Mouse (Mus musculus) layer of hippocampus, postnatal 36 days (tissue): ENCODE measurements around the gene Aurka. TPM values are rescaled to one million over a fixed set of nuclear protein-coding genes. Genes with fewer than 3 reads are reported as not detected.

Source experiments
- DNase-seq, 2 experiments: peaks; one replicate each; pipeline ENCODE4 v3.0.0; 2022
- total RNA-seq, 2 experiments: library from RNA; stranded (reverse); gene quantifications; 2 replicates each; pipeline ENCODE4 v1.2.3; 2021

Aurka gene
- total RNA-seq, 2 experiments from 2014 or later, result 2.2 to 2.4 TPM

DNA sequence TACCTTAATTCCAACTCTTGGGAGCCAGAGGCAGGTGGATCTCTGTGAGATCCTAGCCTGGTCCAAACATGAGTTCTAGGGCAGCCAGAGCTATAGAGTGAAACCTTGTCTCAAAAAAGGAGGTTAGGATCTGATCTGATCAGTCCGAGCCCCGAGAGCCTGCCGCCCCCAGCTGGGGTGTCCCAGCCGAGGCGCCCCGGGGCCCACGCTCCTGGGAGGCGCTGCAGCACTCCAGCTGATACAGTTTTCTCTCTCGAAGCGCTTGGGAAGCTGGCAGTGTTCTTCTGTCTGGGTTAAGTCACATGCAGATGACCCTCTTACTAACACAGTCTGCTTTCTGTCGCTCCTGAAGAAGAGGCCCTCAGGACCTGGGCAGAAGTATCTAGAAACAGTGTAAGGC lies 11.0 kb upstream of the Aurka start:
- DNase-seq, result no peak

DNA sequence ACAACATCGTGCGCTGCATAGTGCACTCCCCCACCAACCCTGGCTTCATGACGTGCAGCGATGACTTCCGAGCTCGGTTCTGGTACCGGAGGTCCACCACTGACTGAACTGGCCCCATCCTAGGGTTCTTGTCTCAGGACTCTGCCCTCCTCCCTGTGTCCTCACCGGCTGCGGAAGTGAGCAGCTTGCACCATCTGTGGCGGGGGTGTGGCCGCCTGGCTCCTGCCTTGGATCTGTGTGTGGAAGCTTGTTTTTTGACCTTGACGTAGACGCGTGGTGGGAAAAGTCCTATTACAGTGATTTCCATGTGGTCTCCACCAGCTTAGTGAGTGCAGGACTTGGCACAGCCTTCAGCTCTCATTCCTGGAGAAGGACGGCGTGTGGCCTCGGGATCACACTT lies 10.2 kb upstream of the Aurka start:
- DNase-seq, result no peak

DNA sequence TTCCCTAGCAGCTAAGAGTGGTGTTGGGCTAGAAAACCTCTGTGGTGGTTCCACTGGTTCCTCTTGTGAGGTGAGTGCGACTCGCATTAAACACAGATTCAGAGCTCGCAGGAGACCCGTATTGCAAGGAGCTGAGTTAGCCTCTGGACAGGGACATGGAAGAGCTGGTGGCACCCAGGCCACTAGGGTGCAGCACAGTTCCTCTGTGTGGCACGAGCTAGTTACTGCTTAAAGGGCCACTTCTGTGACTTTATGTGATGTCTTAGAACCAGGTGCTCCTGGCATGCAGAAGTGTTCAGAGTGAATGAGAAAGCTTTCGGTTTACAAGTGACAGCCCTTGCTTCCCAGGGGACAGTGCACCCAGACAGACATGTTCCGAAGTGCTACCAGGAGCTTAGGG lies 8.0 kb upstream of the Aurka start:
- DNase-seq, result peak; percentile 23 to 32

DNA sequence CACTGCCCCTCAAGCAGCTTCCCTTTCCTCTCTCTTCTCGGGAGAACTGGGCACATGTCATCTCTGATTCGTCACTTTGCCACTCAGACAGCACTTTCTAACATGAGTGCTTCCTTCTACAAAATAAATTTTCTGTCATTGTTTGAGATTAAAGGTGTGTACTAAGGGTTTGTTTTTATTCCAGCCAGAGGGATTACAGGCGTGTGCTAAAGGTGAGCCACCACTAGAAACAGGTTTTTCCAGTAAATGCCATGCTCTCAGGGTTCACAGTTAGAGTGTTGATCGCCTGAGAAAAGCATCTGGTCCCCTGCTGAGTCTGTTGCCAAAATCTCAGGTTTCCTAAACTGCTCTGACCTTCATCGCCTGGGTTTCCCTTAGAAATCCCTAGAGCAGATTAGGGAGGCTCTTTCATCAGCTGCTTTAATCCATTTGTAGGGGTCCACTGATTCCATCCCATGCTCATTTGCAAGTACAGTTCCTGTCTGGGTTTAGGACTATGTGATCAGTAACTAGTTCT lies 6.7 kb upstream of the Aurka start:
- no peak for DNase-seq

DNA sequence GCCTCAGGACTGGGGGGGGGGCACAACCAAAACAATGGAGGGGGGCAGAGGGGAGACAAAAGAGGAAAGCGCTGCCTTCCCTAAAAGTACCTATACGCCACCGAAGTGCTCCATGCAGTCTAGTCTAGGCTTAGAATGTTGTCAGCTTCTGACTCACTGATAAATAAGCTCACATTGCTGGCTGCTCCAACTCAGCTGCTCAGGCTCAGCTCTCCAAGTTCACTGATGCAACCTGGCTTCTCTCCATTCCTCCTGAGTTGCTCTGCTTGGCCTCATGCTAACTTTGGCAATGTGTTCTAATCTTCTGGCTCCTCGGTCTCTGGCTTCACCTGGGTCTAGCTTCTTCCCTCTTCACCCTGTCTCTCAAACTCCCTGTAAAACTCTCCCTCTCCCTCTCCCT lies 6.2 kb upstream of the Aurka start:
- DNase-seq, result no peak

DNA sequence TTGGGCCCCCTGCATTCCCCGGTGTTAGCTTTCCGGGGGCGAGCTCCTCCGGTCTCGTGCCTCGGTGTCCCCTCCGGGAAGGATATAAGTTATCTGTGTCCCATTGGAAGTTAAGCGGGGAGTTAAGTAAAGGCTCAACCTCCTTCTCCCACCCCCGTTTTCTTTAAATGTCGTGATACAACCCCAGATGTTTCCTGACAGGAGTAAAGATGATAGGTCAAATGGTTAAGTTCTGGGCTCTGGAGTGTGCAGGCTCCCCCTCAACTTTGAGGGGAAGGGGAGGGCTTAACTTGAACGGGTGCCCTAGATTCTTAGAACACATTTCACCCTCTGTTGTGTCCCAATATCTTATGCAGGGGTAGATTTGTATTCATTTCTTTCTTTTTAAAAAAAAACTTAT lies 923 bp upstream of the Aurka start:
- no peak for DNase-seq

DNA sequence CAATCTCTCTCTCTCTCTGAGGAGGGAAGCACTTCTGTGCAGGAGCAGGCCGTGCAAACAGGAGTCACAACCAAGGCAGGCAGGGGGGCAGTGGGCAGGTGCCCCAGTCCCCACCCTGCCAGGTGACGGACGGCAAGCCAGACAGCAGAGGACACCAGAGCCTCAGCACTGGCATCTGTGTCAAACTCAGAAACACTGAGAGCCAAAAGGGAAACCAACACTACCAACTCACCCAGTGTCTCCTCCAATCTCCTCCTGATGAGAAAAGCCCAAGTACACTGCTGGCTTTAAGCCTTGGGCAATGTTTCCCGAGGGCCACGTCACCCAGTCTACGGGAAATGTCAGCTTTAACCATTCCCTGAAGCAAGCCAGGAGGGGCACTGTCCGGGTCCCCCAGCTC lies 7.2 kb downstream of the Aurka start:
- DNase-seq, result no peak

DNA sequence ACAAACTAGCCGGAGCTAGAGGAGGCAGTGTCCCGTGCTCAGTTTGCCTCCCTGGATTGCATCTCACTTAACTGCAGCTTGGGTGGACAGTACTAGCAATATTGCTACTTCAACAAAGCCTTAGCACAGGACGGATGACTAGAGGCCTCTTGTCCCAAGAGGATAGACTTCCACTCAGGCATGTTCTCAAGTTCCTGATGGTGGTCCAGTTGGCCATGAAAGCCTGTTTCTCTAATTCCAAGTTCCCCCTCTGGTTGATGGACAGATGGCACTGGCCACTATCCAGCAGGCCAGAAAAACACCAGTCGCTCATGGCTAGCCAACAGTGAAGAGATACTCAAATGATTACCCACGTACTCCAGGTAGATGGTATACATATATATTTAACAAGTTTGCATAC lies 14.5 kb downstream of the Aurka start:
- DNase-seq, result no peak

DNA sequence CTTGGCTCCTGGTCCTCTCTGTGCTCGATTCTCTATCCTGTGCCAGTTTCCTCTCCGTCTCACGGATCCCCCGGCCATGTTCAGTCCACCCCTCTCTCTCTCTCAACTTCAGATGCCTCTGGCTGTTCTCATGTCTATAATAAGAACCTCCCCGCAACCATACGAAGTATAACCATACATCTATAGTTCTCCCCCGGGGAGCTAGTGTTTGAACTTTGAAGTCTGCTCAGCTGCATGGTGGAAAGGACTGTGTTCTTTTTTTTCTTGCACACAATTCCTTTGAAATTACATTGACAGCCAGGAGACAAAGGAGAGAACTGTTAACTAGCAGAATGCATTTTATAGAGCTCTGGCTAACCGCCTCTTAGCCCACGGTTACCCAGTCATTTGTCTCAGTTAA lies 15.6 kb downstream of the Aurka start:
- DNase-seq, result no peak

DNA sequence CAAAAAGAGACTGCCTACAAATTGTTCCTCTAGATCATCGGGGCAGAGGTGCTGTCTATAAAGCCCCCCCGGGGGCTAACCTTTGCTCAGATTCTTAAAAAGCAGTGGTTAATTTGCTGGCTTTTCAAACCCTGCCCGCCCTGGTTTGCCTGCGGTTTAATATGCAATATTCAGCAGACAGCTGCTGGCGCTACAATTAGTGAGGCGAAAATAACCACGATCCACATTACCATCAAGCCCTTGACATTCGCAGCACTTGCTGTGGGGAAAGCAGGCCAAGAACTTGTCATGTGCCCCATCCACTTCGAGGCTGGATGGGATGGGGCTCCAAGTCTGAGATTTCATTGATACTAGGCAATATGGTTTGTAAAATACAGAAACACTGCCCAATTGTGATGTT lies 17.1 kb downstream of the Aurka start:
- no peak for DNase-seq

DNA sequence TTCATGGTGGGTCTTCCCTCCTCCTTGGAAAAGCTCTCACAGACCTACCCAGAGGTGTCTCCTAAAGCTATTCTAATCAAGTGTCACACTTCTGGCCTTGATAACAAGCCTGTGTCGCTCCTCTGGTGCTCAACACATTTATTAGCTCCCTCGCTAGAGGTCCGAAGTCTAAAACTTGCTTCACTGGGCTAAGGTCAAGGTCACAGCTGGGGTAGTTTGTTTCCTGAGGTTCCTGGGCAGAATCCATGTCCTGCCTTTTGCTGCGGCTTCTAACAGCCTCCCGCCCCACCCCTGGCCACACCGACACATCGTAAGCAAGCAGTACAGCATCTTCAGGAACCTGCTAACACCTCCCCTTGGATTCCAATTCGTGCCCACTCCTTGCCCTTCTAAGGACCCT lies 19.6 kb downstream of the Aurka start:
- no peak for DNase-seq

DNA sequence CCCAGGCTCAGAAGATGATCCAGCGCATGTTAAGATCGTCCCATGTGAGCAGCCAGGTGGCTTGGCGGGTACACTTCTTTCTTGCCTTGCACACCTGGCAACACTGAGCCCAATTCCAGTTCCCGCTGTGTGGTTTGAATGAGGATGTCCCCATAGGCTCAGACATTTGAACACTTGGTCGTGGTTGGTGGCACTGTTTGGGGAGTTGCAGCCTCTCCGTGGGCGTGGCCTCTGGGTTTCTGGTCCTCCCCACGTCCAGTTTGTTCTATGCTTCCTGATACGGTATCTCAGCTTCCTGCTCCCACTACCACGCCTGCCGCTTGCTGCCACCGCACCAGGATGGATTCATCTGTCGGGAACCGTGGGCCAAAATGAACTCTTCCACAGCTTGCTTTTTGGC lies 20.6 kb downstream of the Aurka start:
- no peak for DNase-seq

DNA sequence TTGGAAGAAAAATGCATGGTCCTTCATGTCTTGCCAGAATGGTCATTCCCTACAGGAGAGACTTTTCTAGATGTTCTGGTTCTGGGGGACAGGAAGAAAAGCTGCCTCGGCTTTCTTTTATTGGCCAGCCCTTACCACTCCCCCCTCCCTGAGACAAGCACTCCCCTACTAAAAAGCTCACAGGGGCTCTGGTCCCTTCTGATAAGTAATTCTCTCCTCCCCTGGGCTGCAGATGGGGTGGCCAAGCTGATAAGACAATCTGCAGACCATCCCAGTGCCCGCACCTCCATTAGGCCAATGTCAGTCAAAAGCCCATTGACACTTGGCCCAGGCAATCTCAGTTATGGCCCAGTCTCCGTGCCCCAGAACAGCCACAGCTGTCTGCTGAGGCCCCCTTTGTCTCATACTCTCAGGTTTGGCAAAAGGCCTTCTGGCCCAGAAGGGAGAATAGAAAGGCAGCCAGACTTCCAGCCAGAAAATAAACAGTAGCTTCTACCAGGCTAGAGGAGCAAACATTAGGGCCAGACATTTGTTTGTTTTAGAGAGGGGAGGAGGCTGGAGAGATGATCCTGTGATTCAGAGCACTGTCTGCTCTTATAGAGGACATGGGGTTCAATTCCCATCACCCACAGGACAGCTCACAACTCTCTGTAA lies 21.9 kb downstream of the Aurka start:
- peak; percentile 27 to 33 for DNase-seq

DNA sequence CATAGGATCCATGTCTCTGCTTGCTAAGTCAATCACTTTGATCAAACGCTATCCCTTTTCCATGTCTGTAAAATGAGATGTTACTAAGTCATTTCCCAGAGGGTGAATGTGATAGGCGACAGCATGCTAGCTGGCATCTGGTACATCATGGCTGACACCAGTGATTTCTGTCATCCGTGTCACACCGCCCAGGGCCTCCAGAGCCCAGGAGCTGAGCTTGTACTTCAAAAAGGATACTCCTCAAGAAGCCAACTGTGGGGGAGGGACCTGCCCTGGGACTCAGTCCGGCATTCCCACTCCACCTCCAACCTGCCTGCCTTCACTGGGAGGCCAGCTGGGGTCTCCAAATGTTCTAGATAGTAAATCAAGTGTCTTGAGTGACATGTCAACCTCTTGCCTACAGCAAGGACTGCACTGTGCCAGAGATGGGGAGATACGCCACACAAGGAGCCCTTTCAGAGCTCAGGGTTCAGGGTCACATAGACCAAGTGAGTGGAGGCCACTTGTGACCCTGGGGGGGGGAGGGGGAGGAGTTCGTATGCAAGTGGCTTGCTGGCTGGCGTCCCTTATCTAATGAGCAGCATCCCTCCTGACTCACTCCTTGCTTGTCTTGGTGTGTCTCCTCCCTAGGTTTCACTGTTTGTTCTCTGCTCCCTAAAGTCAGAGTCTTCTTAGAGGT lies 23.3 kb downstream of the Aurka start:
- DNase-seq, result no peak

DNA sequence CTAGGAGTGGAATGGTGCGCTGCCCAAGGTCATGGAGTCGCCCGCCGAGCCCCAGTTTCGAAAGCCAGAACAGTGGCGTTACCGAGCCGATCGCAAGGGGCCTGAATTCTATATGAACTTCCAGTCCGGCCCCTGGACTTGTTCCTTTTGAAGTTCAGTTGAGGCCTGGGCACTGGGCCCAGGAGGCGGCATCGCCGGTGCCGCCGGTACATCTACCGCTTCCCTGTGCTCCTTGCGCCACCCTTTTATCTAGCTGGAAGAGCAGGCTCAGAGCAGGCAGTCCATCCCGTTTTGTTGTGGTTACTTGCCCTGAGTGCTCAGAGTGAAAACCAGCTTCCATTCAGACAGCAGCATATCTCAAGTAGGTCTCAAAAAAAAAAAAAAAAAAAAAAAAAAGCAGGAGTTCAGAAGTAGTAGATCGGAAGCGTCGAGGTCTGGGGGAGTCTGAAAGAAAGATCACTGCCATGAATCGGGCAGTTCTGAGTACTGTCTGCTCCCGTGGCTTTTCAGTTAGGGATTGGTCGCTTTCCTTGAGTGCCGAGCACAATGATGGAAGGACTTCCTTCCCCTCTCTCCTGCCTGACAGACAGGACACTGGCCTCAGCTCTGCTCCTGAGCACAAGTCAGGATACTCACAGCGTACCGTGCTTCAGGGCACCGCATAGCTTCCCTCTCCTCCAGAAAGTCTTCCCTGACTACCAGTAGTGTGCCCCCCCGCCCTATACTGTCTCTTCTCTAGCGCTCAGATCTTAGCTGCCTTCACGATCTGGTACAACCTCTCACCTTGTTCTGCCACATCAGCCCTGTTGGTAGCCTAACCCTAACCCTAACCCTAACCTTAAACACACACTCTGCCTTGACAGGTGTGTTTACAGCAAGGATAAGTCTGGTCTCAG lies 24.1 kb downstream of the Aurka start:
- DNase-seq, result peak in 1 of 2 experiments; percentile 34

DNA sequence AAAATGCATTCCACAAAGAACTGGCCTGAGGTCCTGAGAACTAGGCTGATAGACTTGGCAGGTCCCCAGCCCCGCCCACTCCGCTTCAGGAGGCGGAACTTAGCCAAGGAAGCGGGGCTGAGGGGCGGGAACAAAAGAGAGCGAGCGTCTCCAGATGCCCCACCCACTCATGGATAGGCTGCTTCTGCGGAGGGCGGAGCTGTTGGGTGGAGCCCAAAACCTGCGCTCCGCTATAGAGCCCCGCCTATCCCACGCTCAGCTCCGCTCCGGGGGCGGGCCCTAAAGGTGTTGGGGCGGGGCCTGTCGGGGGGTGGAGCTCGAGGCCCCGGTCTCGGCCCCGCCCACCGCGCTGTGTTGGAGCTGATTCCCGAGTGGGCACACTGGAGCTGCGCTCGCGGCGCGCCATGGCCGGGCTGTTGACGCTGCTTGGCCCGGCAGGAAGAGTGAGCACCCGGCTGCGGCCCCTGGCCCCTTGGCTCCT lies 25.0 kb downstream of the Aurka start, which contains the start of gene Fam210b:
Fam210b (plus strand) TSS at position 308 of the 481 bp plus-strand sequence.
- DNase-seq, result peak; percentile 92 to 95

DNA sequence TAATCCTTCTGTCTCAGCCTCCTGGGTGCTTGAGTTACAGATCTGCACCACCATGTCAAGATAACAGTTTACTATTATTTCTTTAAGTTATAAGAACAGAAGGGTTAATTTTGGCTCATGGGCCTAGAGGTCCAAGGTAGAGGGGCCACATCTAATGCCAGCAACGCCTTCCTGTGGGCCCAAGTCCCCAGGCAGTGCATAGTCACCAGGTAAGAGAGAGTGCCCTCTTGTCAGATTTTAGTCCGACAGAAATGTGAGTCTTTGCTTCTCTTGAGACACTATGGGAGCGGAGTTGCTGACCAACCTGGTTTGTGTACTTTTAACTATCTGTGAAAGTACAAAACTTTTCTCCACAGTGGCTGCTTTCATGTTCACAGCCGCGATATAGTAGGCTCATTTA lies 25.7 kb downstream of the Aurka start:
- no peak for DNase-seq

DNA sequence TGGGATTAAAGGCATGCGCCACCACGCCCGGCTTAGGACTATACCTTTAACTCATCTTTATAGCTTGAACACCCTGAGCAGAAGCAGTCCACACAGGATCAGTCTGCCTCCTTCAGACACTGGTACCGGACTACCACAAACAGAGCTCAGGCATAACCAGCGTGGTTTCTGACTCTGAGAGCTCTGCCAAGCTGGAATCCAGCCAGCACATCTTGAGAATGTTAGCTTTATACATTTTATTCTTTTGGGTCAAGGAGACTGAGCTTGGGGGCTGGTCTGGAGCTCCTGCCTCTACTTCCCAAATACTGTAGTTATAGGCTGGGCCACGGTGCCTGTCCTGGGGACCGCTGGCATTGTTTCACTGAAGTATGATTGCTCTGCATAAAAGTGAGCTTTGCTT lies 26.6 kb downstream of the Aurka start:
- no peak for DNase-seq

DNA sequence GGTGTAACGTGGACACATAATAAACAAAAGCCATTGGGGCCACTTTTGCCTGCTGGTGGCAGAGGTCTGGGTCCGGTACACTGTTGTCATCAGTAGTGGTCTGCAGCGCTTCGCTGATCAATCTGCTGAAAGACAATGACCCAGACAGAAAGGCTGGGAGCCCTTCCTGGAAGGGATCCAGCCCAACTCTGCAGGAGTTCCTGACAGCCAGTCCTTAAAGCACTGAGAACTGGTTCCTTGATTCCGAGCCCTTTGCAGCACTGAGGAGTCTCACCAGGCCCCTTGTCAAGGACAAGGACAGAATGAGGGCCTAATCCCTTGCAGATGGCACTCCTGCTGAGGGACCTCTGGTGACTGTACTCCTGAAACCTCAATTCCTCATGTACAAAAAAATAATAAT lies 28.7 kb downstream of the Aurka start:
- DNase-seq, result no peak

DNA sequence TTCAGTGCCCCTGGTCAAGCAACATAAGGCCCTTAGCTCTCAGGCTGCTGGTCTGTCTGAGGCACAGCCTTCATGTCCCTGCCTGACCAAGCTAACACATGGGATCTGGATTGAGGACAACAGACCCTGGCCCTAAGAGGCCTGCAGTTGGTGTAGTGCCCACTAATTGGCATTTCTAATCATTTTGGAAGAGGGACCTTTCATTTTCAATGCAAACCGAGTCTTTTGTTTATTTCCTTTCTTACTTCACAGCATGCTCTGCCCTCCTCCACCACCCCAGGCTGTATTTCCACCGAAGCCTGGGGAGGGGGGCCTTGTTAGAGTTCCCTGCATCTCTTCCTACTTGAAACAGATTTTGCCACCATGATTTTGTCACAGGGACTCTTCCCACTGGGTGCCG lies 29.4 kb downstream of the Aurka start:
- DNase-seq, result no peak

DNA sequence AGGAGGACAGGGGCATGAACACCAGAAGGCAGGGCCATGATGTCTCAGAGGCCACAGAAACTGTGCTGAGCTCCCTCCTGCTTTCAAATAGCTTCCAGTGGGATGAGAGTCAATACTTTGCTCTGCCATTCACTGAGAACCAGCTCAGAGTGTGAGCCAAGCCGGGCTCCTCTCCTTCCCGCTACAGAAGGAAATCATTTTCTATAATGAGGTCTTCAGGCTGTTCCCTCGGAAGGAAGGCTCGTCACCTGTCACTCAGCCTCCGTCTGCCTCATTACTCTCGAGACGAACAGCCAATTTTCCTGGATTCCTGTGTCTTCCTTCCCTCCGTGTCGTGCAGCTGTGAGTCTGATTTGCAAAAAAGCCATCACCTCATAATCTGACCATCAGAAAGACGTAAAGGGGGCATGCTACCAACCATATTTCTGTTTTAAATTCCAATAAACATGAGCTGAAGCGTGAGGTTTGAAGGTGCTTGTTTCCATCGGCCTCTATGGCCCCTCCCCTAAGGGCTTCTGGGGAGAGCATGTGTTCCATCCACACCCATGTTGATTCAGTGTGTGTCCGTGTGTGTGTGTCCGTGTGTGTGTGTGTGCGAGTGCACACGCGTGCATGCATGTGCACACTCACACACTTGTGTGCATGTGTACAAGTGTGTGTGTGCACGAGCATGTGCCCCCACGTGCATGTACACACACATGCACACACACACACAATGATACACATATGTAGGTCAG lies 32.0 kb downstream of the Aurka start:
- no peak for DNase-seq

DNA sequence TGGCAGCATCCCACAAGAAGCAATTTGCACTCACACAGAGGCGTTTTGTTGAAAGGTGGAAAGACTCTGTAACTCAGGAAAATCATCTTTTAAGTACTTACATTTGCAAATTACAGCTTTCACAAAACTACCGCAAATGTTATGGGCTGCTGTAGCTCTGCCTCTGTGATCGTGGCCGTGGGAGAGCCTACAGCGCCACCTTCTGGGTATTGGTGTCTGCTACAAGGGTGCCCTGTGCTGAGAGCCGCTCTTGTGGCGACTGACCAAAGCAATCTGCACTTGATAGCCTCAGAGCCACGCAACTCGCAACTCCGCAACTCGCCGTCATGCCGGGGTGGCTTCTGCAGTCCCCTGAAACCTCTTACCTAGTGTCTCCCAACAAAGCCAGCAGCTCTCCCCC lies 41.2 kb downstream of the Aurka start:
- DNase-seq, result peak; percentile 71 to 75
